Mouse (Mus musculus): ENCODE data around the gene Serpina3k. TPM values are rescaled to one million over a fixed set of nuclear protein-coding genes. Genes with fewer than 3 reads are reported as not detected.
"Not testable (repeated sequence)": the region's sequence is repeated elsewhere in the genome, so short reads cannot be mapped to it uniquely, and the experiment has no call there.

Gene Serpina3k
- polyA plus RNA-seq, 1 experiment from 2014 or later, result not detected

- H3K36me3 ChIP-seq (replicated peaks; ENCODE audit: control insufficient read depth, insufficient read depth); H3K4me3 ChIP-seq (replicated peaks; ENCODE audit: low read length); H3K9ac ChIP-seq; H3K27ac ChIP-seq; H3K4me2 ChIP-seq (replicated peaks); H3K27me3 ChIP-seq (ENCODE audit: control insufficient read depth, insufficient read depth, low read length); ATAC-seq (ENCODE audit: low FRiP score); H3K4me1 ChIP-seq (replicated peaks; ENCODE audit: control insufficient read depth, insufficient read depth, low read length); H3K9me3 ChIP-seq (ENCODE audit: control insufficient read depth, low read length); DNase-seq (ENCODE audit: low spot score): not testable (repeated sequence)
Measured at GRCm38 (mm10) chr12:104342489-104342888, 4.2 kb downstream of the Serpina3k start.

- H3K27me3 ChIP-seq (ENCODE audit: control insufficient read depth, insufficient read depth, low read length), result no peaks in the 10 kb centered on the region
- H3K27ac ChIP-seq, result no peak overlapping the region
- no peak overlapping the region for H3K4me2 ChIP-seq (replicated peaks)
- ATAC-seq (ENCODE audit: low FRiP score), result no peak
- WGBS, result 93% methylated on average over 2 of the region's 2 CpGs
- no peak for DNase-seq (ENCODE audit: low spot score)
- H3K4me1 ChIP-seq (replicated peaks; ENCODE audit: control insufficient read depth, insufficient read depth, low read length), result no peaks in the 10 kb centered on the region
- H3K9ac ChIP-seq, result no peak overlapping the region
- H3K9me3 ChIP-seq (ENCODE audit: control insufficient read depth, low read length), result no peaks in the 10 kb centered on the region
- no peaks in the 10 kb centered on the region for H3K36me3 ChIP-seq (replicated peaks; ENCODE audit: control insufficient read depth, insufficient read depth)
- H3K4me3 ChIP-seq (replicated peaks; ENCODE audit: low read length), result no peak overlapping the region
Measured at GRCm38 (mm10) chr12:104345181-104345580, 6.9 kb downstream of the Serpina3k start.

GRCm38 (mm10) chr12:104345707-104346106 is 7.4 kb downstream of the Serpina3k start:
- no peak overlapping the region for H3K4me3 ChIP-seq (replicated peaks; ENCODE audit: low read length)
- no peaks in the 10 kb centered on the region for H3K4me1 ChIP-seq (replicated peaks; ENCODE audit: control insufficient read depth, insufficient read depth, low read length)
- H3K4me2 ChIP-seq (replicated peaks), result no peak overlapping the region
- no peaks in the 10 kb centered on the region for H3K9me3 ChIP-seq (ENCODE audit: control insufficient read depth, low read length)
- no peak overlapping the region for H3K9ac ChIP-seq
- ATAC-seq (ENCODE audit: low FRiP score), result no peak
- H3K27ac ChIP-seq, result no peak overlapping the region
- H3K27me3 ChIP-seq (ENCODE audit: control insufficient read depth, insufficient read depth, low read length), result no peaks in the 10 kb centered on the region
- H3K36me3 ChIP-seq (replicated peaks; ENCODE audit: control insufficient read depth, insufficient read depth), result no peaks in the 10 kb centered on the region
- no peak for DNase-seq (ENCODE audit: low spot score)

GRCm38 (mm10) chr12:104347091-104347490 is 8.8 kb downstream of the Serpina3k start:
- Histone ChIP-seq H3K9ac (no peak overlapping the region), H3K4me3 (replicated peaks; ENCODE audit: low read length) (no peak overlapping the region), H3K27ac (no peak overlapping the region), H3K9me3 (ENCODE audit: control insufficient read depth, low read length) (no peaks in the 10 kb centered on the region), H3K4me1 (replicated peaks; ENCODE audit: control insufficient read depth, insufficient read depth, low read length) (no peaks in the 10 kb centered on the region), H3K36me3 (replicated peaks; ENCODE audit: control insufficient read depth, insufficient read depth) (no peaks in the 10 kb centered on the region), H3K4me2 (replicated peaks) (no peak overlapping the region), H3K27me3 (ENCODE audit: control insufficient read depth, insufficient read depth, low read length) (no peaks in the 10 kb centered on the region)
- 91% methylated on average over 2 of the region's 2 CpGs for WGBS
- DNase-seq (ENCODE audit: low spot score) (no peak), ATAC-seq (ENCODE audit: low FRiP score) (no peak)

GRCm38 (mm10) chr12:104351812-104352211 is 13.5 kb downstream of the Serpina3k start:
- not testable (repeated sequence) for H3K4me2 ChIP-seq (replicated peaks); H3K4me1 ChIP-seq (replicated peaks; ENCODE audit: control insufficient read depth, insufficient read depth, low read length); H3K9me3 ChIP-seq (ENCODE audit: control insufficient read depth, low read length); H3K9ac ChIP-seq; H3K27ac ChIP-seq; DNase-seq (ENCODE audit: low spot score); H3K36me3 ChIP-seq (replicated peaks; ENCODE audit: control insufficient read depth, insufficient read depth); H3K4me3 ChIP-seq (replicated peaks; ENCODE audit: low read length); ATAC-seq (ENCODE audit: low FRiP score); H3K27me3 ChIP-seq (ENCODE audit: control insufficient read depth, insufficient read depth, low read length)
- 36% methylated on average over 3 of the region's 3 CpGs for WGBS

GRCm38 (mm10) chr12:104356006-104356405 is 17.7 kb downstream of the Serpina3k start:
- ATAC-seq (ENCODE audit: low FRiP score) (no peak), DNase-seq (ENCODE audit: low spot score) (no peak)
- no peak overlapping the region for H3K4me3 ChIP-seq (replicated peaks; ENCODE audit: low read length)
- no peaks in the 10 kb centered on the region for H3K9me3 ChIP-seq (ENCODE audit: control insufficient read depth, low read length)
- H3K4me1 ChIP-seq (replicated peaks; ENCODE audit: control insufficient read depth, insufficient read depth, low read length), result no peaks in the 10 kb centered on the region
- no peak overlapping the region for H3K27ac ChIP-seq
- H3K36me3 ChIP-seq (replicated peaks; ENCODE audit: control insufficient read depth, insufficient read depth), result no peaks in the 10 kb centered on the region
- no peak overlapping the region for H3K4me2 ChIP-seq (replicated peaks)
- H3K27me3 ChIP-seq (ENCODE audit: control insufficient read depth, insufficient read depth, low read length), result no peaks in the 10 kb centered on the region
- WGBS, result 89% methylated on average over 3 of the region's 3 CpGs
- no peak overlapping the region for H3K9ac ChIP-seq

- no peak overlapping the region for H3K27ac ChIP-seq
- DNase-seq (ENCODE audit: low spot score) (no peak), ATAC-seq (ENCODE audit: low FRiP score) (no peak)
- H3K9me3 ChIP-seq (ENCODE audit: control insufficient read depth, low read length), result no peaks in the 10 kb centered on the region
- H3K9ac ChIP-seq, result no peak overlapping the region
- no peak overlapping the region for H3K4me2 ChIP-seq (replicated peaks)
- no peaks in the 10 kb centered on the region for H3K36me3 ChIP-seq (replicated peaks; ENCODE audit: control insufficient read depth, insufficient read depth)
- H3K4me3 ChIP-seq (replicated peaks; ENCODE audit: low read length), result no peak overlapping the region
- H3K27me3 ChIP-seq (ENCODE audit: control insufficient read depth, insufficient read depth, low read length), result no peaks in the 10 kb centered on the region
- 92% methylated on average over 3 of the region's 3 CpGs for WGBS
- no peaks in the 10 kb centered on the region for H3K4me1 ChIP-seq (replicated peaks; ENCODE audit: control insufficient read depth, insufficient read depth, low read length)
Measured at GRCm38 (mm10) chr12:104369986-104370385, 31.7 kb downstream of the Serpina3k start.

GRCm38 (mm10) chr12:104377179-104377578 is 38.9 kb downstream of the Serpina3k start:
- H3K9ac ChIP-seq; H3K4me2 ChIP-seq (replicated peaks); H3K9me3 ChIP-seq (ENCODE audit: control insufficient read depth, low read length); H3K4me3 ChIP-seq (replicated peaks; ENCODE audit: low read length); H3K27ac ChIP-seq; ATAC-seq (ENCODE audit: low FRiP score); H3K27me3 ChIP-seq (ENCODE audit: control insufficient read depth, insufficient read depth, low read length); DNase-seq (ENCODE audit: low spot score); H3K4me1 ChIP-seq (replicated peaks; ENCODE audit: control insufficient read depth, insufficient read depth, low read length); H3K36me3 ChIP-seq (replicated peaks; ENCODE audit: control insufficient read depth, insufficient read depth): not testable (repeated sequence)
- 73% methylated on average over 5 of the region's 5 CpGs for WGBS

GRCm38 (mm10) chr12:104378351-104378750 is 40.1 kb downstream of the Serpina3k start:
- not testable (repeated sequence) for H3K9me3 ChIP-seq (ENCODE audit: control insufficient read depth, low read length); H3K9ac ChIP-seq; H3K4me2 ChIP-seq (replicated peaks); DNase-seq (ENCODE audit: low spot score); H3K4me3 ChIP-seq (replicated peaks; ENCODE audit: low read length); H3K36me3 ChIP-seq (replicated peaks; ENCODE audit: control insufficient read depth, insufficient read depth); H3K27ac ChIP-seq; ATAC-seq (ENCODE audit: low FRiP score); H3K4me1 ChIP-seq (replicated peaks; ENCODE audit: control insufficient read depth, insufficient read depth, low read length); H3K27me3 ChIP-seq (ENCODE audit: control insufficient read depth, insufficient read depth, low read length)
- WGBS, result 73% methylated on average over 2 of the region's 2 CpGs

GRCm38 (mm10) chr12:104378815-104379214 is 40.5 kb downstream of the Serpina3k start:
- WGBS, result 44% methylated on average over 5 of the region's 5 CpGs
- not testable (repeated sequence) for H3K36me3 ChIP-seq (replicated peaks; ENCODE audit: control insufficient read depth, insufficient read depth)

More at GRCm38 (mm10) chr12:104378815-104379214, 40.5 kb downstream of the Serpina3k start:
- H3K4me1 ChIP-seq (replicated peaks; ENCODE audit: control insufficient read depth, insufficient read depth, low read length); DNase-seq (ENCODE audit: low spot score); H3K9ac ChIP-seq; H3K4me2 ChIP-seq (replicated peaks); H3K4me3 ChIP-seq (replicated peaks; ENCODE audit: low read length); H3K9me3 ChIP-seq (ENCODE audit: control insufficient read depth, low read length); H3K27me3 ChIP-seq (ENCODE audit: control insufficient read depth, insufficient read depth, low read length); ATAC-seq (ENCODE audit: low FRiP score); H3K27ac ChIP-seq: not testable (repeated sequence)
